Mouse (Mus musculus) monocyte, adult 2 months (primary cell): Measurements from ENCODE around the gene Rcor2.

Source experiments
- DNase-seq, 2 experiments: peaks; one replicate each; pipeline ENCODE4 v3.0.0; 2022; ENCODE audit warnings: low spot score in 2 of 2, low read depth in 1 of 2

Rcor2 gene

DNA sequence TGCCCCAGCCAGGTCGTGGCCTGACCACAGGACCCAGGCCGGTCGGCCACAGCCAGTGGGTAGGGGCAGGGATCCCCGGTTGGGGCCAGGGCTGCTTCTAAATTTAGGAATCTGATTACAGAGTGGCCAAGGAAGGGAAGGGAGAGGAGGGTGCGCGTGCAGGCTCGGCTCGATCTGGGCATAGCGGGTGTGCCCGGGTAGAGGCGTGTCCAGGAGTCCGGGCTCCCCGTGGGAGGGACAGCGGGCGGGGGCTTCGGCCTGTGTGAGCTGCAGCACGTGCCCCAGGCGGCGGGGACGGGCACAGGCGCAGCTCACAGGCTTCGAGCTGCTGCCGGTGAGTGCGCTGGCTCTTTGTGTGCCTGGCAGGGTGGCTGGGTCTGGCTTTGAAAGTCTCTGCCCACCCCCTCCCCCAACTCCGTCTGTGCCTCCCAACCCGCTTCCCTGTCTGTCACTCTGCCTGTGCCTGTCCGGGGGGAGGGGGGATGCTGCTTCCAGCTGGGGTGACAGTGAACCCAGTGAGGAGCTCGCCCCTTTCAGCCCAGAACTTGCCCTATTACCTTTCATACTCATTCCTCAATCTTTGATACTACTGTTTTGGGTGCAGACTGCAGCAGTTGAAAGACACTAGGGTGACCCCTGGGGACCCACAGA, at the start of gene Rcor2:
Gene Rcor2 (plus strand): TSS at position 235 of the 651 bp plus-strand sequence.
- no peak for DNase-seq

DNA sequence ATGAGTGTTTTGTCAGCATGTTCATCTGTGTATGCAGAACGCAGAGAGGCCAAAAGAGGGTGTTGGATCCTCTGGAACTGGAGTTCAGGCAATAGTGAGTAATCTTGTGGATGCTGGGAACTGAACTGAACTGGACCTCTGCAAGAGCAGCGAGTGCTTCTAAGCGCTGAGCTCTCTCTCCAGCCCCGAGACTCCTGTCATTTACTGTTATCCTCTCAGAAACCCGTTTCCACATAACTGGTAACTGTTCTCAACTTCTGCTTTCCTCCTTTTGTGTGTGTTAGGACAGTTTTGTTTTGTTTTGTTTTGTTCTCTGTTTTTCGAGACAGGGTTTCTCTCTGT, 49.2 kb upstream of the Rcor2 start:
- no peak for DNase-seq

DNA sequence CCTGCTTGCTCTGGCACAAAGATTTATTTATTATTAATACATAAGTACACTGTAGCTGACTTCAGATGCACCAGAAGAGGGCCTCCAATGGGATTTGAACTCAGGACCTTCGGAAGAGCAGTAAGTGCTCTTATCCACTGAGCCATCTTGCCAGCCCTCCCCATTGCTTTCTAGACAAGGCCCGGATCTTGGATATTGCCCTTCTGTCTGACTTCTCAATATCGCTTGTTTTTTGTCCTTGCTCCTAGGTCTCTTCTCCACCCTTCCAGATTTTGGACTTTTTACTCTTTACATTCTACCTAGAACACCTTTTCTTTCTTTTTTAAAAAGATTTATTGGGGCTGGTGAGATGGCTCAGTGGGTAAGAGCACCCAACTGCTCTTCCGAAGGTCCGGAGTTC, 48.4 kb upstream of the Rcor2 start:
- DNase-seq = no peak

DNA sequence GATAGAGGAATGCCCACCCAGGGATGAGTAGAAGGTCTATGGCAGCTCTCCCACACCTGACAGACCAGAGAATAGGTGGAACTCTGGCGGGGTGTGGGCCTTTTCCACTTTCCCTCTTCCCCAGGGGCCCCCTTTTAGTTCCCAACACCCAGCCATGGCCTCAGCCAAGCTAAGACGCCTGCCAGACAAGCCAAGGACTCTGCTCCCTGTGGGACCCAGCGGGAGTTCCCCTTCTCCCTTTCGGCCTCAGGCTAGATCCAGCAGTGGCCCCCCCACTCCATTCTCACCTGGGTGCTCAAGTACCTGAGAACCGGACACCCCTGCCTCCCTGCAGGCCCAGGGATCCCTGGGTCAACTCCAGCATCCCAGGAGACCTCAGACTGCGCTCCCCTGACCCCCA, 44.9 kb upstream of the Rcor2 start:
- no peak for DNase-seq

DNA sequence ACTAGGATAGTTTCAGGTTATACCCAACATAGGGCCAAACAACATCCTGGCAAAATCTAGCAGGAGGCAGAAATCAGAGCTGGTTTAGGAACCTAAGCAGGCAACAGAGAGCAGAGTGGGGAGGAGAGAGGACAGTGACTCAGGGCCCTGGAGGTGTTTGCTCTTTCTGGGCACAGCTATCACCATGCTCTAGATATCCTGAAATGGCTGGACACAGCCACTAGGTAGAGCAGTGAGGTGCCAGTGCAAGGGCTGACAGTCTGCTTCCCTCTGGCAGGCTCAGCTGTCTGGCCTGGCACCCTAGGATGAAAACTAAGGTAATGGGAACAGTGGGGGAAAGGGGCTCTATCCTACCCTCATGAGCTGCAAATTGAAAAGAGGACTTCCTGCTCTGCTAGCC, 43.6 kb upstream of the Rcor2 start:
- DNase-seq = no peak

DNA sequence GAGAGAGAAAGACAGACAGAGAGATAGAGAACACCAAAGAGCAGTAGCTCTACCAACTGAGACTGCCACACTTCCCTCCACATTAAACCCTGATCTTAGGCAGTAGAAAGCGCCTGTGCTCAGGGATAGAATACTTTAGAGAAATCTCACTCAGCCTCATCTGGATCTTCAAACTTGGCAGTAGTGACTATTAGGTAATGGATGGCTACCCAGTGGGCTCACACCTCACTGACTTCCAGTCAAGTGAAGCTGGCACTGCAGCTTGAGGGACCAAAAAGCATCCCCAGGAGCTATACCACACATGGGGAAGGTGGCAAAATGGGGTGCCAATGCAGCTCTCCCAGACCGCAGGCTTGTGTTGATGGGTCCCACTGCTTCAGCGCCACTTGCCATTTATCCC, 42.9 kb upstream of the Rcor2 start:
- DNase-seq = no peak

DNA sequence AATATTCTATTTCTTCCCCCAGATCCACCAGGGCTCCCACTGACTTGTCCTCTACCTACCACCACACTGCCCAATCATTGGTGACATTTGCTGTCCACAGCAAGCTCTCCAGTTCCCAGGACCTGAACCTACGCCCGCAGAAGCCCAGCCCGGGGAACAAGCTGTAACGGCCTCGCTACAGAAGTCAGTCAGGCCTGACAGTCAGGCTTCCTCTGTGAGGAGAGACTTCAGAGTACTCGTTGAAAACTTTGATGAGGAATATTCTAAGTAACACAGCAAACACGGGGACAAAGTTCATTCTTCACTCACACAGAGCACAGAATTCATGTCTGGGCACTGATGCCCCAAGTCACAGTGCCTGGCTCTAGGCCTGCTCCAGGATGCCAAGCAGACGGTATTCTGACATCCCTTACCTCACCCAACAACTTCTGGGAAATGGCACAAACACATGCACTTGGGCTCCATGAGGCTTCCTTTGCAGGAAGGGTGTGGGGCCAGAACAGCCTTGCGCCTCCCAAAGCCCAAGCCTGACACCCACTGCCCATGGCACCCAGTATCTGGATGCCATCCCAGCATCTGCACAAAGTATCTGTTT, 41.9 kb upstream of the Rcor2 start:
- no peak for DNase-seq

DNA sequence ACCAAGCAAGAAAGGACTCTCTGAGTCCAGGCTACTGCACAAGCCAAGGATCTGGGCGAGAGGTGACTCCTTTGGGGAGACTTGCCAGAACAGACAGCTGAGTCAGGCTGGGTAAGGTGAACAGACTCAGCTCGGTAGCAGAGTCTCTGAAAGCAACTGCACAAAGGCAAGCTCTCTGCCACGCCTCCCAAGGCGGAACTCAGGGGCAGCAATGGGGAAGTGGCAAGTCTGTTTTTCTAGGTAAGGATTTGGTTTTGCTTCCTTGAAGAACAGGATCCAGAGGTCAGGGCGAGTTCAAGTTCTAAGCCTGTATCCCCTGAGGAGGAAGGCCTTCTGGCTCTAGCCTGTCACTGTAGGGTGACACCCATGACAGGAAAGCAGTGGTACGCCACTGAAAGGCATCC, 40.6 kb upstream of the Rcor2 start:
- peak; percentile 71 to 80 for DNase-seq

DNA sequence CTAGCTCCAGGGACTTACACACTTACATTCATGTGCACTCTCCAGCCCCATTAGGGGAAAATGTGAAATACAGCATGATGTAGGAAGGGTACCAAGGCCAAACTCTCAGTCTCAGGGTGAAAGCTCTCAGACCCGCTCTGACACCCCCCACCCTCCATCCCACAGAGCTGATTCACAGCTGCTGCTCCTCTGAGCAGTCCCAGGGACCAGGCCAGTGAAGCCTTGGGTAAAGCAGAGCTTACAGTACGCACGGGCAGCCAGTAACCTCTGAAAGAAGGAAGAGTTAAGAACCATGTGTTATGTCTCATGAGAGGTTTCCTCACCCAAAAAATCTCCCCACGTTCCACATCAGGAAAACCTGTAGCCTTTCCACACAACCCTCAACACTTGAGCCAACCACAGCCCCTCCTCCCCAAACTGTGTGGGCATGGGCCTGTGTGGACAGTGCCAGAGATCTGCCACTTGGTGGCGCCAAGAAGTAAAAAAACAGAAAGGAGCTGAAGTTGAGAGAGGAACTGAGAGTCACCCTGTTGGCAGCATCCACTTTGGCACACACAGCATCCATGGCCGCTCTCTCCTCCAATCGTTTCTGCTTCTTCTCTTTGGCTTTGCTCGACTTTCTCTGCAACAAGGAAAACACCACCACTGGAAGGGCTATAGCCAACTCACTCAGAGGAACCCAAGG, 32.4 kb upstream of the Rcor2 start:
- DNase-seq = peak; percentile 48 to 79

DNA sequence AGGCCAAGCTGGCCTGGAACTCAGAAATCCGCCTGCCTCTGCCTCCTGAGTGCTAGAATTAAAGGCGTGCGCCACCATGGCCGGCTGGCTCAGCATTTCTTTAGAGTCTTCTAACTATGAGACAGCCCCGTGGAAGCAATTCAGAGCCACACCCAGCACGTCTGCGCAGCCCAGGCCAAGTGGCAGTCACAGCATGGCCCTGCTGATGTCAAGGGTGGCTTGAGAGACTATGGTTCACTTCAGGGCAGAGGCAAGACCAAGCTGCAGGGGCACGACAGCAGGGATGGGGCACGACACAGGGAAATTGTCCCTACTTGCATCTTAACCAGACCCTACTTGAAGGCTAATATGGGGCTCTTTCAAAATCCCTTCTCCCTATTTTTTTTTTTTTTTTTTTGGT, 31.7 kb upstream of the Rcor2 start:
- no peak for DNase-seq

DNA sequence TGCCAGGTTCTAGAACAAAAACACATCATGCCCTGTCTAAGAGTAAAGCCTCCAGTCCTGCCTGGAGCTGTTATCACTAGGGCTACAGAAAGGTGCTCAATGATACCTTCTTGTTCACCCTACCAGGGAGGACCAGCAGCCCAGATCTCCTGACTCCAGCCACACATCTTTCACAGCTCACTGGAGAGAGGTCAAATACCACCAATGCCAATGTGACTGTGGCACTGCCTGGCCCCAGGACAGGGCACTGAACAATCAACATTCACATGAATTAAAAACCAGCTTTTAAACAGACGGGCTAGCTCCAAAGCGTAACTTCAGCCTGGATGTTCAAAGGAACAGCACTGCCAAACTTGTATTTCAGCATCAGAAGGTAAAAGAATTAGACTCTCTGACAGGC, 31.1 kb upstream of the Rcor2 start:
- no peak for DNase-seq

DNA sequence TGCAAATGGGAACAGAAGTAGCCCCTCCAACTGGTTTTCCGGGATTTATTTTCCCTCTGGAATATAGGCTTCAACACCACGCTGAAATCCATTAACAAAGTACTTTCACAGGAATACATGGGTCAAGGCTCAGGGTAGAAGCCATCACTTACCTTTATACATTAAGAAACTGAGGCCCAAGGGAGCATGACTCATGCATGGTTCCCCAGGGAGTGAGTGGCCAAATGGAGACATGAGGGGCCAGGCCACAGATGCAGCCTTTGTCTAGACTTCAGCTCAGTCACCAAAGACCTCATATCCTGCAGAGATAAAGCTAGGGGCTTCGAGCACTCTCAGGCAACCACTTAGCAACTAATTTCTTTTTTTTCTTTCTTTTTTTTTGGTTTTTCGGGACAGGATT, 30.4 kb upstream of the Rcor2 start:
- no peak for DNase-seq

DNA sequence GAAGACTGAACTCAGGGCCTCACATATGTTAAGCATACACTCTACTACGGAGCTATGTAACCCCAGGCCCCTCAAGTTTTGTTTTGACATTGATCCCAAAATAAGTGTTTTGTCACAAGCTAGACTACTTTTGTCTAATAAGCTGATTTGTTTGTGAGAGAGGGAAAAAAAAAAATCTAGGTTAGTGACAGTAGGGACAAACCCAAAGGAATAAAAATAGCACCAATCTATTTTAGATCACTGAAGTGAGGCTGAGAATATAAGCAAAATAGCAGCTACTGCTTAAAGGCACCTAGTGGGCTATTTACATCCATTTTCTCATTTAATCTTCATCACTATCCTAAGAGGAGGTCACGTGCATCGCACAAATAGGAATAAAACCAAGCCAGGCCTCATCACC, 27.6 kb upstream of the Rcor2 start:
- DNase-seq = no peak

DNA sequence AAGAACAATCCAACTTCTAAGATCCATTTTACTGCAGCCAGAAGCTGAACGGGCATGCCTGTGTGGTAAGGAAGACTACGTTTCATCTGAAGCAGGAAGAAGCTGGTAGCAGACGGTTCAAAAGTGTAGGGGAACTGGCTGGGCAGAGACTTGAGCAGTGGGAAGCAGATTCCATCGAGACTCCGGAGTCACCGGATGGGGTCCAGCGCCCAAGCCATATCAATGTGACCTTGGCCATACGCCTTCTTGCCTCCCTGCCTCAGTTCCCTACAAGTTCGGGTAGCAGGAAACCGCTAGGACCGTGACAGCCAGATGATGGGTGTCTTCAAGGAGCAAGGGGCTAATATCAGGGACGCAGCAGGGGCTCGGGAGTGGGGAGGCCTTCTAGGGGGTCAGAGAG, 26.8 kb upstream of the Rcor2 start:
- DNase-seq = peak in 1 of 2 experiments; percentile 15

DNA sequence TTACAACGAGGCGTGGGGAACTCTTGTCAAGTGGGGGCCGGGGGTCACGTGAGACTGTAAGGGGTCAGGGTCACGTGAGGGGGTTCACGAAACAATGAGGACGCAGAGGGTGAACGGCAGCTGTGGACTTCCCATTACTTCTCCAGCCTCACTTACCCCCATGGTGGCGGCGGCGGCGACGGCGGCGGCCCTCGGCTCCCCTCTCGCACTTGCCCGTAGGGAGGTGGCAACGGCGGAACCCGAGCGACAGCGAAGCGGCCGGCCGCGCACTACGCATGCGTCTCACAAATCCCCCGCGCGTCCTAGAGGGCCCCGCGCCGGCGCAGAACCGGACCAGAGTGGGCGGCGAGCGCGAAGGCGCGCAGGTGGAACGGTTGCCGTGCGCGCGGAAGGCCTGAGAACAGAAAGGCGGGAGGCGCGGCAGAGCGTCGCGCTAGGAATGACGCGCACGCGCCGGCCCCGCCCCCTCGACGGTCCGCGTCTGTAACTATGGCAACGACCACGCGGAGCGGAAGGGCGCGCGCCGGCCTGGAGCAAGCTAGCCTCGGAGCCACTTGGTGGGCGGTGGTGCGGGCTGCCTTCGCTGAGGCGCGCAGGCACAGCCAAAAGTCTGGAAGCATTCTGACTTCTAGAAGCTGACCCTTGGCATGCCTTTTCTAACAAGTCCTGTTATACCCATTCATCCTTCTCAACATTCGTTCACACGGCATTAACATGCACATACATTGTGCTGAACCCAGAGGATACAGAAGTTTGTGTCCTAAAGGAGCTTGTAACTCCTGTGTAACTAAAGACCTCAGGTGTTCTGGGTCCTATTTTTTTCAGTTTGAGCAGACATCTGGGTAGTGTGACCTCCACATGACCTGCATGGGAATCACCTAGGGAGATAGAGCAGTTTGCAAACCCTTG, 26.1 kb upstream of the Rcor2 start, which contains the start of gene Naa40:
Gene Naa40 (minus strand): TSS at position 402 of the 909 bp plus-strand sequence.
- peak; percentile 60 to 86 for DNase-seq

DNA sequence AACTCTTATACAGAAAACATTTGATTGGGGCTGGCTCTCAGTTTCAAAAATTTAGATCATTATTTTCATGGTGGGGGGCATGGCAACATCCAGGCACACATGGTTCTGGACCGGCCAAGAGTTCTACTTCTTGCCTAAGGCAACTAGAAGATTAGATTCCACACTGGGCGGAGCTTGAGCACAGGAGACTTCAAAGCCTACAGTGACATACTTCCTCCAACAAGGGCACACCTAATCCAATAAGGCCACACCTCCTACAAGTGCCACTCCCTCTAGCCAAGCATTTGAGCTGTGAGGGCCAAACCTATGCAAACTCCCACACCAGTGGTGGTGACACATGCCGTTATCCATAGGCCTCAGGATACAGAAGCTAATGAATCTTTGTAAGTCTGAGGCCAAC, 21.1 kb upstream of the Rcor2 start:
- DNase-seq = no peak

DNA sequence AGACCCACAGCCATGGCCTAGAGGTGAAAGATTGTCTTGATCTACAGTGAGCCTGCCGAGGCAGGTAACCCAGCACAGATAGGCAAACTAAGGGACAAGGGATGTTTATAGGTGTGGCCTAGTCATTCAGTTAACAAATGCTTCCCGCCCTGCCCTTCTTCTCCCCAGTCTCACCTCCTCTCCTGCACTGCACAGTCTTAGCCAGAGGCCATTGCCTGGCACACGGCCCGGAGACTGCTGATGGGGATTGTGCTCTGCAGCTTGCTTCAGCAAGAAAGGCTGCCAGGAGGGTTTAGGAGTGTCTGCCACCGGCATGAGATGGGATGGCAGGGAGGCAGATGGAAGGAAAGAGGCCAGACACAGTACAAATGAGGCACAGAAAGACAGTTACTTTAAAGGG, 9.2 kb upstream of the Rcor2 start:
- DNase-seq = no peak

DNA sequence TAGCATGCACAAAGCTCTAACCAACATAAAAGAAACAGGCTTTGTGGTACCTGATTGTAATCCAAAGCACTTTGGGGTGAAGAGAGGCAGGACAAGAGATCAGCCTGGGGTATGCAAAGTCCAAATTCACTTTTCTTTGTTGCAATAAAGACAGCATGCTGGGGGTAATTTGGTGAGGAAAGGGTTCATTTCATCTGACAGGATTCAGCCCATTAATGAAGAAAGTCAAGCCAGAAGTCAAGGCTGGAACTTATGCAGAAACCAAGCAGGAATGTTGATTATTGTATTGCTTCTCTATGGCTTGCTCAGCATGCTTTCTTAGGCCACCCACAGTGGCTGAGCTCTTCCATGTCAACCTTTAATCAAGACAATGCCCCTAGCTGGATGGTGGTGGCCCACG, 5.6 kb upstream of the Rcor2 start:
- DNase-seq = no peak

DNA sequence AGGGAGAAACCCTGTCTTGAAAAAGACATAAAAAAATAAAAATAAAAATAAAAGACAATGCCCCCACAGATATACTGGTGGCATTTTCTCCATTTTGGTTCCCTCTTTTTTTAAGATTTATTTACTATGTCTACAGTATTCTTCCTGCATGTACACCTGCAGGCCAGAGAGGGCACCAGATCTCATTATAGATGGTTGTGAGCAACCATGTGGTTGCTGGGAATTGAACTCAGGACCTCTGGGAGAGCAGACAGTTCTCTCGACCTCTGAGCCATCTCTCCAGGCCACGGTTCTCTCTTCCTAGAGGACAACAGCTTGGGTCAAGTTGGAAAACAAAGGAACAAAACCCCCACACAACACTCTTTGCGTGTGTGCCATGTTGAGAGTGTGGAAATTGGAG, 5.2 kb upstream of the Rcor2 start:
- no peak for DNase-seq

DNA sequence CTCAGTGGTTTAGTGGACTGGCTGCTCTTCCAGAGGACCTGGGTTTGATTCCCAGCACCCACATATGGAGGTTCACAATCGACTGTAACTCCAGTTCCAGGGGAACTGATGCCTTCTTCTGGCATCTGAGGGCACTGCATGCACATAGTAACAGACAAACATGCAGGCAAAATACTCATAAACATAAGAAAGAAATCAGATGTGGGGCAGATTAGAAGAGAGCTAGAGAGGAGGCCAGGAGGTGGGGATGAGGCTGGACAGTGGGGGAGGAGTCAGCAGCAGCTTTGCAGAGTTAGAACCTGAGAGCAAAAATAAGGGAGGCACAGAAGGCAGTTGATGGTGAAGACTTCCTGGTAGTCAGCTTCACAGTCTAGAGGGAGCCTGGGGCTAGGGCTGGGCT, 4.5 kb upstream of the Rcor2 start:
- no peak for DNase-seq

DNA sequence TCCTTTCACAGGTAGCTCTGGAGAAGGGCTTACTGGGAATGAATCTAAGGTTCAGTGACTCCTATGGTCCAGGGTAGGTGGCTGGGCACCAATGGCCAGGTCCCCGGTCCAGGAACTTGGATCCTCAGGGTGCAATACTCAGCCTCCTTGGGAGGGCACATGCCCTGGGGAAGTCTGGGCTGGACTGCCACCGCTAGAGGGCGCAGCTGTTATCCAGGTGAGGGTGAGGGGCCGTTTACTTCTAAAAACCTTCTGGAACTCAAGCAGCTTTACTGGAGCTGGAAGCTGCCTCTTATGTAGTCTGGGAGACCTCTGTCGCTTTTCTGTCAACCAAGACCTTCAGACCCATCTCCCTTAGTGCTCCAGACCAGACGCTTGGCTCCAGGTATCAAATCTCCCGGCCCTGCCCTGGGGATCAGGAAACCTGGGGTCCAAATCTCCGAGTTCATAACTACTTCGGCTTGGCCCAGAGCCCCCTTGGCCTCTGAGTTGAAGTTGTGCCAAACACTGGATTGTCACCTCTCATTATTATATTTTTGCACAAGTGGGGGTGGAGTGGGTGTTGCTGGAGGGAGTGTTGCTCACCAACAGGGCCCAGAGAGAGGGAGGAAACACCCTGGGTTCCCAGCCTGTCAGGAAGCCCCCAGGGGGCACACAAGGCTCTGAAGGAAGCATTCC, 2.9 kb upstream of the Rcor2 start:
- DNase-seq = peak in 1 of 2 experiments; percentile 57
